Mouse (Mus musculus): ENCODE data around the gene Rgs12.

The Rgs12 gene

DNA sequence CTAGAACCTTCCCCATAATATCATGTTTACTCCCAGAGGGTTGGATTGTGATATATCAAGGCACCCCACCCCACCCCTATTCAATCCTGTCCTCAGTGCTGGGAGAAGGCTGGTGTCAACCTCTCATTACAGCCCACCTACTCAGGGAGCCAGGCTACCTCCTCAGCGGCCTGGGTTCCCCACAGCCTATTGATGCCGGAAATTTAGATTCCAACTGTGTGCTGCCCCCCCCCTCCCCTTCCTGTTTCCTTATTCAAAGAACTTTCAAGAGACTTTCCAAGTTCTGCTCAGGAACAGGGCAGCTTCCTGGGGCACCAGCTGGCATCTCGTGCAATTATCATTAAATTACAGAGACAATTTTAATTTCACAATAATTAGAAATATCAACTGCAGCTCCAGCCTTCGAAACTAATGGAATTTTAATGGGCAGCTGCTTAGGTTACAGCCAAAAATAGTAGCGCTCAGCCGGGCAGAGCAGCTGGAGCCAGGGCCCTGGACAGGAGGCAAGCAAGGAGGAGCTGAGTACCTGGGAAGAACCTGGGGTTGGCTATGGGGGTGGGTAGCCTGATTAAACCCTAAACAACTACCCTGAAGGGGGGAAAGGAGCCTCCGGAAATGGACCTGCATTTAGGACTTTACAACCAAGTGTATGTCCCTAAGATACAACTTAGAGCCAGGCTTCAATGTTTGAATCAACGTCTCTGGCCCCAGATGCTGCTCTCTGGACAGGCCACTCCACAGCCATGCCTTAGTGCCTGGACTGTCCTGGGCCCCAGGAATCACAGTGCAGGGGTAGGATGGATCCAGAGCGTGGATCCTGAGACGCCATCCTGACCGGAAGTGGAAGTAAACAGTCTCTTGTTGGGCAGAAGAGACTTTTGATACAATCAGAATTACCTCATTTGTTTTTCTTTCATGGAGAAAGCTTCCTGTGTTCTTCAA lies 17.5 kb upstream of the Rgs12 start:
- DNase-seq: no peak

DNA sequence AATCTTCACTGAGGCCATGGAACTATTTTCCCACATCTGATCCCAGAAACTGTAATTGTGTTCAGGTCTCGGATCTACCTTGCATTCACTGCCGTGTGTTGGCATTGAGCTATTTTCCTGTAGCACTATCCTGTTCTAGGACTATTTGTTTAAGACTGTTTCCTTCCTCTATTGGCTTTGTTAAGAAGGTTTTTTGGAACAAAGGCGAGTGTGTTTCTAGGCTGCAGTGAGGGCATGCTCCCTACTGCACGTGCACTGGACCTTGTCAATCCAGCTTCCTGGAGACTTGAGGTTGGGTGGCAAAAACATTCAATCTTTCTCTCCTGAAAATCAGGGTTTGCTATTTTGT lies 16.8 kb upstream of the Rgs12 start:
- no peak for DNase-seq

DNA sequence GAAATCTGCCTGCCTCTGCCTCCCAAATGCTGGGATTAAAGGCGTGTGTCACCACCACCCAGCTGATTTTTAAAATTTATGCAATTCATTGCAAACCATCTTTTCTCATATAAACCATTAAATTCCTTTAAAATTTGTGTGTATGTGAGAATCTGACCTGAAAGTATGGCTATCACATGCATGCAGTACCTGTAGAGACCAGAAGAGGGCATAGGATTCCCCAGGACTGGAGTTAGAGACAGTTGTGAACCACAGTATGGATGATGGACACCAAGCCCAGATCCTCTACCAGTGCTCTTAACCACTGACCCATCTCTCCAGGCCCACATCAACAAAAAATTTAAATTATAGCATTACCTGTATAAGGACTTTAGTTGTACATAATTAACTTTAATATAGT lies 15.8 kb upstream of the Rgs12 start:
- no peak for DNase-seq

GRCm38 (mm10) chr5:34941710-34942470 lies 7.4 kb upstream of the Rgs12 start:
- DNase-seq: no peak

- DNase-seq: no peak
Measured at GRCm38 (mm10) chr5:34943428-34943827, 5.8 kb upstream of the Rgs12 start.

DNA sequence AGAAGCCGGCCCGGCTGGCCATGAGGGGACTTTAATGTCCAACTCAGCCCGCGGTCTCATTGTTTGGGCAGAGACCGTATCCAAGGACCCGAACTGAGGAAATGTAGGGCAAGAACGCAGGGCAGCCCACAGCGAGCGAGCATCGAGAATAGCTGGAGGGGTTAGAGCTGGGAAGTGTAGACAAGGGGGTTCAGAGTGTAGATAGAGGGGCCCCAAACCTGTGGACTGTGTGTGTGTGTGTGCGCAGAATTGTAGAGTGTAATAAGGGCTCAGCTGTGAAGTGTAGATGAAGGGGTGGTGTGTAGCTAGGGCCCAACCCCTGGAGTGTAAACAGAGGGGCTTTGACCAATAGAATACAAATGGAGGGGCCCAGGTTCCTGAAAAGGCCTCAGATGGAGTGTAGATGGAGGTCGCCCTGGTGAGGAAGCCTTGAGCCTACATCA lies 545 bp downstream of the Rgs12 start:
- peak in 1 of 2 experiments; percentile 36 for DNase-seq

- DNase-seq: no peak
Measured at GRCm38 (mm10) chr5:34950486-34951160, 1.4 kb downstream of the Rgs12 start.

DNA sequence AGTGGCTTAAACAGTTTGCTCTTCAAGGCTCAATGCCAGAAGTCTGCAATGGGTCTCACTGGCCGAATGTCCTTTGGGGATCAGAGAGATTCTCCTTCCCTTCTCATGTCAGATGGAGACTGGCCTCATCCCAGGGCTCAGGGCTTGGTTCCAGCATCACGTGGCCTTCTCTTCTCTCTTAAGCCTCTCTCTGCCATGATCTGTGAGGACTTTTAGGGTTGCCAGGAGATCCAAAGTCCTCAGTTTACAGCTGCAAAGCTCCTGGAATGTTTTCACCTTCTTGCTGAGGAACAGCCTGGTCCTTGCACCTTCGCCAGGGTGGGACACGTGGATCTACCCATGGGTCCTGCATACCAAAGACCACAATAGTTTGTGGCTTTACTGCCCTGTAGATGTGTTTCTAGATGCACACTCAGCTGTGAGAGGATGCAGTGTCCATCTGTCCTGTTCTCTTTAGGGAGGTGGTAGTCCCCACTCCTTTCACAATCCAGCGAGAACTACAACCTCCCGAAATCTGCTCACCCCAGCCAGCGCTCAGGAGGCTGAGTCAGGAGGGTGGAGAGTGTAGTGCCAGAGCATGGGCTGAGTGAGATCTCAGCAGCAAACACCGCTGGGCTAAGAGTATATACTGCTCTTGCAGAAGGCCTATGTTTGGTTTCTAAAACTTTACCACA lies 2.1 kb downstream of the Rgs12 start:
- no peak for DNase-seq

GRCm38 (mm10) chr5:34954508-34954907 lies 5.3 kb downstream of the Rgs12 start:
- DNase-seq: no peak

GRCm38 (mm10) chr5:34955630-34956029 lies 6.4 kb downstream of the Rgs12 start:
- no peak for DNase-seq

DNA sequence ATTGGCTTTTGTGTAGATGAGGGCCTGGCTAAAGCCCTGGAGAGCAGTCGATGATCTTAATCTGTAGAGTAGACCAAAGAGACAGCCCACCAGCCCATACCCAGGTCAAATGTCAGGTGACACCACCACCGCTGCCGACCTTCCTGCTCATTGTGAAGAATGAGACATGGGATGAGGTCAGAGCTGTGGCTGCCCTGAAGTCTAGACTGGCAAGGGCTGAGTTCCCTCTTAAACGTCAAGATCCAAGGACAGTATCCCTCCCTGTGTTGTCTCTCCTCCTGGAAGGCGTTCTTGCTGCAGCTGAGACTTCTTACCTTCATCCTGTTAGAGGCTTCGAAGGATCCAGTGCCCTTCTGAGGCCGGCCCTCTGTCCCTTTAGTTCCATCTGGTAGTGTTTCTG lies 6.9 kb downstream of the Rgs12 start:
- no peak for DNase-seq

GRCm38 (mm10) chr5:34957015-34957414 lies 7.8 kb downstream of the Rgs12 start:
- no peak for DNase-seq

DNA sequence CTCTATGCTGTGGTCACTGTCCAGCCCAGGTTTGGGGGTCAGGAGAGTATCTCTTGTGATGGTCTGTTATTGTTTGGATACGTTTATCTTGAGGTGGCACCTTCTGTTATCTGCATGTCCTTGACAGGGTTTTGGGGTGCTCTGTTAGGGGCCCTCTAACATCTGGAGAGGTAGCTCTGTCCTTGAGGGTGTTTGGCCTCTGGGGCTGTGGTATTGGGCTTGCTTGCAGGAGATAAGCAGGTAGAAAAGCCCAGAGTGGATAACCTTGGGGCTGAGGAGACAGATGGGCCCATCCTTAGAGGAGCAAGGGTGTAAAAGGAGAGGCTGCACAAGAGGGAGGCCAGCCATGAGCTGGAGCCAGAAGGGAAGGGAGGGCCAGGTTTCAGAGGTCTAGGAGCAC lies 10.8 kb downstream of the Rgs12 start:
- DNase-seq: no peak

DNA sequence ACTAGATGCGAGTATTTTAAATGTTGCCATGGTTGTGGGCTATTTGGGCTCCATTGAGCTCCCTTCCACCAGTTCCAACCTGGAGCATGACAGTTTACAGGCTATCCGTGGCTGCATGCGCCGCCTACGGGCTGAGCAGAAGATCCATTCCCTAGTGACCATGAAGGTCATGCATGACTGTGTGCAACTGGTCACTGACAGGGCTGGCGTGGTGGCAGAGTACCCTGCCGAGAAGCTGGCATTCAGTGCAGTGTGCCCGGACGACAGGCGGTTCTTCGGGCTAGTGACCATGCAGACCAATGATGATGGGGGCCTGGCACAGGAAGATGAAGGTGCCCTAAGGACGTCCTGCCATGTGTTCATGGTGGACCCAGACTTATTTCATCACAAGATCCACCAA lies 16.3 kb downstream of the Rgs12 start:
- DNase-seq: no peak

DNA sequence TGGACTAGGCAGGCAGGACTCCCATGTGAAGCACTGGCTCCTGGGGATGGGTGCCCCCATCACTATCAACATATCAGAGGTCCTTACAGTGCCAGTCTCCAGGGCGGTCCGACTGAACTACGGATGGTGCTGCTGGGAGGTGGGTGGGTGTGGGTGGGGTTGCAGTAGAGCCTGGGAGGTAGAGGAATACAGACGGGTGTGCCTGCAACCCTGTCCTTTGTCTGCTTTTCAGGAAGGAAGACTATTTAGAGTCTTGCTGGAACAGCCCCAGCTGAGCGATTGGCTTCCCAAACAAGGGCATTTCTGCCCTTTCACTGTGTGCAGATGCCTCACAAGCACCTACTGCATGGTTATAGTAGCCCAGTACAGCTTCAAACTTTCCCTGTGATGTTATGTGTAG lies 19.1 kb downstream of the Rgs12 start:
- DNase-seq: no peak

DNA sequence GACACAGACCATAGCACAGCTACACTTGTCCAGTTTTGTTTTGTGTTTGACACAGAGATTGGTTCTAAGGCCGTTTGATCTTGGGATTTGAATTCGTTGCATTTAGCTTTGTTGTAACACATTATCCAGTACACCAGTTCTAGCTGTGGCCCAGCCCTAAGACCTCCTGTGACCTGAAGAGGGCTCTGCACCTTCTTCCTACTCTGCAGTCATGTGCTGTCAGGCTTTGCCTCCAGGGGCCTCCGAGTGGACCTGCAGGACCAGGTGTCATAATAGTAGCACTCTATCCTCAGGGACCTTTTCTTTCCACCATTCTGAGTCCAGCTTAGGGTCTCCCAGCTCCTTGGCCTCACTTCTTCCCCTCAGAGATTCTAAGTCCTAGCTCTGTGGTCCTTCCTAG lies 23.2 kb downstream of the Rgs12 start:
- no peak for DNase-seq

GRCm38 (mm10) chr5:34973560-34974317 lies 24.5 kb downstream of the Rgs12 start:
- DNase-seq: no peak

GRCm38 (mm10) chr5:34974773-34975443 lies 25.7 kb downstream of the Rgs12 start:
- no peak for DNase-seq

GRCm38 (mm10) chr5:34976540-34977292 lies 27.5 kb downstream of the Rgs12 start:
- no peak for DNase-seq

- DNase-seq: no peak
Measured at GRCm38 (mm10) chr5:34980099-34980498, 30.9 kb downstream of the Rgs12 start.

DNA sequence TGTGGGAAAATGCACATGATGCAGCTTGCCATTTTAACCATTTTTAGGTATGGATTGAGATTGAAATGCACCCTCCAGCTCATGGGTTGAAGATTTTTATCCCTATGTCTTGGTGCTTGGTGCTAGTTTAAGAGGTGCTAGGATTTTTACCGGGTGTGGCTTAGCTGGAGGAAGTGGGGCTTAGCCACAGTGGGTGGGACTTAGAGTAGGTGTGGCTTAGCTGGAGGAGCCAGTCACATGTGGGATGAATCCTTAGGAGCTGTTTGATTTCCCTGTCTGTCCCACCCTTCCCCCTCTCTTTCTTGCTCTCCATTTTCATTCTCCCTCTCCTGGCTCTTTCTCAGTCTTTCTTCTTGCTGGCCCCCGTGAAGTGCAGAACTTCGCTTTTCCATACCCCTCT lies 32.5 kb downstream of the Rgs12 start:
- DNase-seq: no peak

Data from thymus, adult 18-20 months (tissue).